16 mouse cellular contexts compared by ENCODE assay signal in the genomic region with DNA sequence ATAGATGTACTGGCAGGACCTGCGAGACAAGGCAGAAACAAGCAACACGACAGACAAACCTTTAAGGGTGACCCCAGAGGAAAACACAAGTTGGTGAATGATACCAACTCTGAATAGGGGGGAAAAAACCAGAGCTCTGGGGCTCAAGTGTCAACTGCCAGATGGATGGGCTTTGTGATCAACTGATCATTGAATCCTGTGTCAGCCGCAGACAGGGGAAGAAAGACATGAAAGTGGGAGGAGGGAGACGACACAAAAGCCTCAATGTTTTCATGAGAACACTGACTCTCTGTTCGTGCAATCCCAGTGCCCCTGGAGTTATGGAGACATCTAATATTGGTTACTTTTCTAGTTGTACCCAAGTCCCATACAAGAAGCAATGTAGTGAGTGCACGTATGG.
DNase-seq lines count a peak whose midpoint lies in the region; ATAC-seq lines count a peak whose summit lies in the region.
"Had no signal": no experiment of that assay in that cellular context is flagged by ENCODE, and none has a peak within 500 bp of the region (broad histone marks: within the 10 kb centered on the region; RNA-seq: fewer than 3 reads in every experiment).

No protein-coding gene starts in this region.

- H3K27me3 ChIP-seq in hindbrain, embryonic 11.5 days (ENCODE audit: control insufficient read depth, insufficient read depth, low read length), result no peaks in the 10 kb centered on the region
- no peaks in the 10 kb centered on the region for H3K27me3 ChIP-seq in hindbrain, embryonic 16.5 days (replicated peaks; ENCODE audit: control insufficient read depth, insufficient read depth, low read length)
- no peaks in the 10 kb centered on the region for H3K27me3 ChIP-seq in neural tube, embryonic 15.5 days (replicated peaks)
- H3K27me3 ChIP-seq: forebrain, embryonic 15.5 days; heart, embryonic 13.5 days; stomach, embryonic 15.5 days had no signal

- no peak overlapping the region for H3K9ac ChIP-seq in hindbrain, embryonic 11.5 days (ENCODE audit: low read depth, low read length)
- no peak overlapping the region for H3K9ac ChIP-seq in hindbrain, embryonic 16.5 days (ENCODE audit: low read depth, low read length)
- no peak overlapping the region for H3K9ac ChIP-seq in neural tube, embryonic 15.5 days (replicated peaks)
- H3K9ac ChIP-seq: forebrain, embryonic 15.5 days; heart, embryonic 13.5 days; stomach, embryonic 15.5 days had no signal

- no peak overlapping the region for H3K27ac ChIP-seq in hindbrain, embryonic 11.5 days (ENCODE audit: low read depth, low read length)
- no peak overlapping the region for H3K27ac ChIP-seq in hindbrain, embryonic 16.5 days (ENCODE audit: low read depth, low read length)
- no peak overlapping the region for H3K27ac ChIP-seq in neural tube, embryonic 15.5 days (replicated peaks)
- H3K27ac ChIP-seq: forebrain, embryonic 15.5 days; heart, embryonic 13.5 days; limb, embryonic 10.5 days; stomach, embryonic 15.5 days had no signal

- 0 out of 2 replicates have a peak, but pooled peaks cover 3% of the 10 kb centered on the region for H3K4me1 ChIP-seq in hindbrain, embryonic 11.5 days (replicated peaks; ENCODE audit: control insufficient read depth, insufficient read depth, low read length)
- no peaks in the 10 kb centered on the region for H3K4me1 ChIP-seq in hindbrain, embryonic 16.5 days (ENCODE audit: control insufficient read depth, insufficient read depth, low read depth, low read length)
- H3K4me1 ChIP-seq in neural tube, embryonic 15.5 days, result no peaks in the 10 kb centered on the region
- H3K4me1 ChIP-seq: forebrain, embryonic 15.5 days; heart, embryonic 13.5 days; limb, embryonic 10.5 days; stomach, embryonic 15.5 days had no signal

- H3K4me2 ChIP-seq in hindbrain, embryonic 11.5 days (replicated peaks; ENCODE audit: low read depth, low read length), result no peak overlapping the region
- no peak overlapping the region for H3K4me2 ChIP-seq in hindbrain, embryonic 16.5 days (ENCODE audit: low read length)
- no peak overlapping the region for H3K4me2 ChIP-seq in neural tube, embryonic 15.5 days
- H3K4me2 ChIP-seq: forebrain, embryonic 15.5 days; heart, embryonic 13.5 days; liver, embryonic 11.5 days; stomach, embryonic 15.5 days had no signal

- no peak overlapping the region for H3K4me3 ChIP-seq in hindbrain, embryonic 11.5 days (ENCODE audit: low read depth, low read length)
- H3K4me3 ChIP-seq in hindbrain, embryonic 16.5 days (ENCODE audit: low read length), result no peak overlapping the region
- no peak overlapping the region for H3K4me3 ChIP-seq in neural tube, embryonic 15.5 days (replicated peaks)
- H3K4me3 ChIP-seq: erythroblast, embryonic 14.5 days; forebrain, embryonic 15.5 days; heart, embryonic 13.5 days; limb, embryonic 10.5 days; stomach, embryonic 15.5 days had no signal

- WGBS in hindbrain, embryonic 11.5 days, result 34% methylated on average over 6 of the region's 6 CpGs
- WGBS in hindbrain, embryonic 16.5 days, result 28% methylated on average over 6 of the region's 6 CpGs
- WGBS in neural tube, embryonic 15.5 days, result 28% methylated on average over 6 of the region's 6 CpGs

- DNase-seq in hindbrain, embryonic 11.5 days (ENCODE audit: low spot score), result peak; percentile 45
- peak; percentile 16 for DNase-seq in neural tube, embryonic 10.5 days (ENCODE audit: extremely low spot score, low spot score)
- peak; percentile 14 for DNase-seq in embryo, embryonic 9.5 days (ENCODE audit: extremely low spot score)
- no peak for DNase-seq in ovary, postnatal 14 days (ENCODE audit: low spot score)
- no peak for DNase-seq in kidney, adult 11 months
- DNase-seq: heart, postnatal 36 days; lung, adult 2 months; midbrain, embryonic 14.5 days had no signal

- no peaks in the 10 kb centered on the region for H3K9me3 ChIP-seq in hindbrain, embryonic 11.5 days (ENCODE audit: control insufficient read depth, low read length)
- no peaks in the 10 kb centered on the region for H3K9me3 ChIP-seq in hindbrain, embryonic 16.5 days (ENCODE audit: control insufficient read depth, low read length)
- no peaks in the 10 kb centered on the region for H3K9me3 ChIP-seq in neural tube, embryonic 15.5 days (replicated peaks)
- H3K9me3 ChIP-seq: forebrain, embryonic 15.5 days; heart, embryonic 13.5 days; limb, embryonic 10.5 days; stomach, embryonic 15.5 days had no signal

- H3K36me3 ChIP-seq in hindbrain, embryonic 11.5 days (ENCODE audit: control insufficient read depth, insufficient read depth, low read length), result no peaks in the 10 kb centered on the region
- H3K36me3 ChIP-seq in hindbrain, embryonic 16.5 days (ENCODE audit: control insufficient read depth, insufficient read depth, low read length), result no peaks in the 10 kb centered on the region
- H3K36me3 ChIP-seq in neural tube, embryonic 15.5 days, result no peaks in the 10 kb centered on the region
- H3K36me3 ChIP-seq: forebrain, embryonic 15.5 days; heart, embryonic 13.5 days; limb, embryonic 10.5 days; stomach, embryonic 15.5 days had no signal

- peak; percentile 65; the same call in 1 of the 2 replicates for ATAC-seq in hindbrain, embryonic 11.5 days (ENCODE audit: low FRiP score)
- no peak for ATAC-seq in hindbrain, embryonic 16.5 days
- ATAC-seq in neural tube, embryonic 15.5 days (ENCODE audit: low FRiP score), result no peak
- ATAC-seq: forebrain, embryonic 15.5 days had no signal

Comparison
In these comparisons a context has a peak if more than half of its experiments do, and no peak if none do; other contexts are left out.
1. DNase-seq: peak in hindbrain, embryonic 11.5 days (single experiment), neural tube, embryonic 10.5 days (single experiment) and embryo, embryonic 9.5 days (single experiment); none in ovary, postnatal 14 days (single experiment) and kidney, adult 11 months (single experiment).